Mouse (Mus musculus) liver, adult (tissue): ENCODE results near the gene Pard3b.

ENCODE experiments used
- GATA4 ChIP-seq: IDR thresholded peaks from 2 replicates; pipeline ENCODE4 v1.6.1; 2014; ENCODE audit warnings: mild to moderate bottlenecking, low read length; ENCODE audit not compliant: insufficient replicate concordance

Gene Pard3b

GRCm38 (mm10) chr1:62682456-62683385 lies 1044.1 kb downstream of the Pard3b start:
- TF ChIP-seq GATA4 = no peak

GRCm38 (mm10) chr1:62683498-62683897 lies 1044.9 kb downstream of the Pard3b start:
- no peak for TF ChIP-seq GATA4

GRCm38 (mm10) chr1:62687511-62687910 lies 1048.9 kb downstream of the Pard3b start:
- TF ChIP-seq GATA4 = no peak

- TF ChIP-seq GATA4 = no peak
Measured at GRCm38 (mm10) chr1:62691175-62691574, 1052.6 kb downstream of the Pard3b start.
